Mouse (Mus musculus) midbrain, embryonic 14.5 days (tissue): Measurements from ENCODE around the gene Arl6ip1. TPM values are rescaled to one million over a fixed set of nuclear protein-coding genes. Genes with fewer than 3 reads are reported as not detected.
A peak's percentile ranks its signal among the peaks of the same experiment; 100 is the strongest.

Experiments
- ATAC-seq: fragments of 200-750 bp; cut with Nextera tagmentation; 2 replicates; pipeline ENCODE4 v1.8.0; 2017; ENCODE audit warnings: moderate number of reproducible peaks, moderate library complexity; ENCODE audit not compliant: low FRiP score, low TSS enrichment
- DNase-seq: peaks from one replicate; pipeline ENCODE4 v3.0.0-alpha.2; 2015
- H3K27ac ChIP-seq: fragments of 300-500 bp; sonication (generic); replicated peaks from 2 replicates; pipeline ENCODE4 v1.5.1; 2014; ENCODE audit warnings: mild to moderate bottlenecking, low read depth, low read length, moderate library complexity
- H3K27me3 ChIP-seq: fragments of 300-500 bp; sonication (generic); 2 replicates; pipeline ENCODE4 v1.6.1; 2014; ENCODE audit warnings: low read length, control low read depth, mixed read lengths; ENCODE audit not compliant: control insufficient read depth, insufficient read depth
- H3K36me3 ChIP-seq: fragments of 300-500 bp; sonication (generic); 2 replicates; pipeline ENCODE4 v1.6.1; 2014; ENCODE audit warnings: low read length, control low read depth; ENCODE audit not compliant: control insufficient read depth, insufficient read depth
- H3K4me1 ChIP-seq: fragments of 300-500 bp; sonication (generic); 2 replicates; pipeline ENCODE4 v1.6.1; 2014; ENCODE audit warnings: mild to moderate bottlenecking, antibody characterized with exemption, low read length, control low read depth; ENCODE audit not compliant: control insufficient read depth, insufficient read depth
- H3K4me2 ChIP-seq: fragments of 300-500 bp; sonication (generic); 2 replicates; pipeline ENCODE4 v1.6.1; 2014; ENCODE audit warnings: mild to moderate bottlenecking, low read length, moderate library complexity
- H3K4me3 ChIP-seq: fragments of 300-500 bp; sonication (generic); replicated peaks from 2 replicates; pipeline ENCODE4 v1.5.1; 2014; ENCODE audit warnings: low read depth, low read length
- H3K9ac ChIP-seq: fragments of 300-500 bp; sonication (generic); replicated peaks from 2 replicates; pipeline ENCODE4 v1.6.1; 2014; ENCODE audit warnings: mild to moderate bottlenecking, low read length, moderate library complexity
- H3K9me3 ChIP-seq: fragments of 300-500 bp; sonication (generic); 2 replicates; pipeline ENCODE4 v1.6.1; 2016; ENCODE audit warnings: low read length, control low read depth, mixed read lengths; ENCODE audit not compliant: control insufficient read depth
- WGBS: fragments of 180-500 bp; shearing (Covaris S2); extraction: QIAGEN DNeasy Blood & Tissue Kit; methylation state at CpG from one replicate; pipeline ENCODE4 v1.1.7; 2014; 5-methylcytosine and 5-hydroxymethylcytosine counted together
- polyA plus RNA-seq: library from polyadenylated mRNA; unstranded; fragments of >200 nt; fragmentation: Nextera tagmentation; extraction: Ambion mirVana; gene quantifications from 2 replicates; pipeline ENCODE4 v1.2.1, GENCODE M21; 2014

Gene Arl6ip1
- polyA plus RNA-seq, 1 experiment from 2014 or later, result 417 TPM

GRCm38 (mm10) chr7:118141271-118141670, 11.8 kb upstream of the Arl6ip1 start:
- ATAC-seq (no peak), DNase-seq (no peak)
- peaks cover 89% of the 10 kb centered on the region for H3K36me3 ChIP-seq
- no peak overlapping the region for H3K4me3 ChIP-seq
- H3K27ac ChIP-seq, result no peak overlapping the region
- H3K9ac ChIP-seq, result no peak overlapping the region
- no peaks in the 10 kb centered on the region for H3K27me3 ChIP-seq
- H3K4me2 ChIP-seq, result no peak overlapping the region
- WGBS, result 91% methylated on average over 7 of the region's 7 CpGs
- H3K9me3 ChIP-seq, result no peaks in the 10 kb centered on the region
- no peaks in the 10 kb centered on the region for H3K4me1 ChIP-seq

- DNase-seq (no peak), ATAC-seq (no peak)
- no peak overlapping the region for H3K9ac ChIP-seq
- peaks cover under 1% of the 10 kb centered on the region; the same call in 1 of the 2 replicates for H3K4me1 ChIP-seq
- H3K9me3 ChIP-seq, result no peaks in the 10 kb centered on the region
- no peak overlapping the region for H3K27ac ChIP-seq
- 81% methylated on average over 11 of the region's 11 CpGs for WGBS
- H3K4me3 ChIP-seq, result no peak overlapping the region
- H3K4me2 ChIP-seq, result no peak overlapping the region
- H3K27me3 ChIP-seq, result no peaks in the 10 kb centered on the region
- peaks cover 51% of the 10 kb centered on the region for H3K36me3 ChIP-seq
Observed at GRCm38 (mm10) chr7:118135128-118135527, 5.7 kb upstream of the Arl6ip1 start.

GRCm38 (mm10) chr7:118128925-118129429, 485 bp downstream of the Arl6ip1 start:
- ATAC-seq (peak; percentile 76), DNase-seq (peak; percentile 51)
- H3K4me3 ChIP-seq, result peak overlapping the region; percentile 85
- WGBS, result under 1% methylated on average over 21 of the region's 21 CpGs
- H3K9me3 ChIP-seq, result no peaks in the 10 kb centered on the region
- H3K27ac ChIP-seq, result peak overlapping the region; percentile 83
- H3K9ac ChIP-seq, result peak overlapping the region; percentile 86
- H3K27me3 ChIP-seq, result no peaks in the 10 kb centered on the region
- H3K36me3 ChIP-seq, result peaks cover 20% of the 10 kb centered on the region; the same call in 1 of the 2 replicates
- H3K4me2 ChIP-seq, result peak overlapping the region; percentile 87
- peaks cover 22% of the 10 kb centered on the region for H3K4me1 ChIP-seq

GRCm38 (mm10) chr7:118126219-118126875, 3.1 kb downstream of the Arl6ip1 start:
- no peak overlapping the region for H3K9ac ChIP-seq
- peaks cover 32% of the 10 kb centered on the region for H3K36me3 ChIP-seq
- no peaks in the 10 kb centered on the region for H3K9me3 ChIP-seq
- H3K4me1 ChIP-seq, result peaks cover 22% of the 10 kb centered on the region
- no peak for ATAC-seq
- 69% methylated on average over 11 of the region's 11 CpGs for WGBS
- no peak overlapping the region for H3K4me3 ChIP-seq
- no peak for DNase-seq
- H3K27ac ChIP-seq, result no peak overlapping the region
- no peaks in the 10 kb centered on the region for H3K27me3 ChIP-seq
- no peak overlapping the region for H3K4me2 ChIP-seq

GRCm38 (mm10) chr7:118125736-118126135, 3.7 kb downstream of the Arl6ip1 start:
- H3K27ac ChIP-seq, result no peak overlapping the region
- H3K4me3 ChIP-seq, result no peak overlapping the region
- H3K9me3 ChIP-seq, result no peaks in the 10 kb centered on the region
- H3K4me2 ChIP-seq, result no peak overlapping the region
- DNase-seq, result no peak
- H3K36me3 ChIP-seq, result peaks cover 37% of the 10 kb centered on the region
- no peak for ATAC-seq
- no peak overlapping the region for H3K9ac ChIP-seq
- peaks cover 22% of the 10 kb centered on the region for H3K4me1 ChIP-seq
- no peaks in the 10 kb centered on the region for H3K27me3 ChIP-seq

GRCm38 (mm10) chr7:118123512-118124411, 5.7 kb downstream of the Arl6ip1 start:
- H3K9ac ChIP-seq, result no peak overlapping the region
- no peak overlapping the region for H3K4me3 ChIP-seq
- H3K36me3 ChIP-seq, result peaks cover 57% of the 10 kb centered on the region
- ATAC-seq (no peak), DNase-seq (no peak)
- H3K27me3 ChIP-seq, result no peaks in the 10 kb centered on the region
- H3K9me3 ChIP-seq, result no peaks in the 10 kb centered on the region
- H3K27ac ChIP-seq, result no peak overlapping the region
- WGBS, result 93% methylated on average over 4 of the region's 4 CpGs
- no peak overlapping the region for H3K4me2 ChIP-seq
- peaks cover 18% of the 10 kb centered on the region for H3K4me1 ChIP-seq

GRCm38 (mm10) chr7:118122235-118122634, 7.2 kb downstream of the Arl6ip1 start:
- Histone ChIP-seq H3K9me3 (no peaks in the 10 kb centered on the region), H3K4me1 (peaks cover 4% of the 10 kb centered on the region; the same call in 1 of the 2 replicates), H3K4me2 (no peak overlapping the region), H3K9ac (no peak overlapping the region), H3K4me3 (no peak overlapping the region), H3K27ac (no peak overlapping the region), H3K36me3 (peaks cover 68% of the 10 kb centered on the region), H3K27me3 (no peaks in the 10 kb centered on the region)
- ATAC-seq (no peak), DNase-seq (no peak)
- 94% methylated on average over 7 of the region's 7 CpGs for WGBS

- Histone ChIP-seq H3K36me3 (peaks cover 53% of the 10 kb centered on the region), H3K9ac (no peak overlapping the region), H3K27ac (no peak overlapping the region), H3K27me3 (no peaks in the 10 kb centered on the region), H3K4me2 (no peak overlapping the region), H3K9me3 (no peaks in the 10 kb centered on the region), H3K4me3 (no peak overlapping the region), H3K4me1 (no peaks in the 10 kb centered on the region)
- WGBS, result 84% methylated on average over 1 of the region's 1 CpGs
- DNase-seq (no peak), ATAC-seq (no peak)
Observed at GRCm38 (mm10) chr7:118120654-118121053, 8.8 kb downstream of the Arl6ip1 start.
